Mouse (Mus musculus) heart, postnatal 36 days (tissue): Measurements from ENCODE around the gene Ccp110. TPM values are rescaled to one million over a fixed set of nuclear protein-coding genes. Genes with fewer than 3 reads are reported as not detected.

Experiments used
- DNase-seq, 2 experiments: peaks; one replicate each; pipeline ENCODE4 v3.0.0; 2021 to 2022
- intact Hi-C: fragments of 180-260 bp; cut with DNase I; formaldehyde crosslinking; loops from one replicate; pipeline ENCODE4 v1.15.1; 2025
- total RNA-seq, 2 experiments: library from RNA; stranded (reverse); gene quantifications; 2 replicates each; pipeline ENCODE4 v1.2.3; 2021

Ccp110 gene
- total RNA-seq = 1 to 10 TPM; 2.3 to 3.3 TPM

DNA sequence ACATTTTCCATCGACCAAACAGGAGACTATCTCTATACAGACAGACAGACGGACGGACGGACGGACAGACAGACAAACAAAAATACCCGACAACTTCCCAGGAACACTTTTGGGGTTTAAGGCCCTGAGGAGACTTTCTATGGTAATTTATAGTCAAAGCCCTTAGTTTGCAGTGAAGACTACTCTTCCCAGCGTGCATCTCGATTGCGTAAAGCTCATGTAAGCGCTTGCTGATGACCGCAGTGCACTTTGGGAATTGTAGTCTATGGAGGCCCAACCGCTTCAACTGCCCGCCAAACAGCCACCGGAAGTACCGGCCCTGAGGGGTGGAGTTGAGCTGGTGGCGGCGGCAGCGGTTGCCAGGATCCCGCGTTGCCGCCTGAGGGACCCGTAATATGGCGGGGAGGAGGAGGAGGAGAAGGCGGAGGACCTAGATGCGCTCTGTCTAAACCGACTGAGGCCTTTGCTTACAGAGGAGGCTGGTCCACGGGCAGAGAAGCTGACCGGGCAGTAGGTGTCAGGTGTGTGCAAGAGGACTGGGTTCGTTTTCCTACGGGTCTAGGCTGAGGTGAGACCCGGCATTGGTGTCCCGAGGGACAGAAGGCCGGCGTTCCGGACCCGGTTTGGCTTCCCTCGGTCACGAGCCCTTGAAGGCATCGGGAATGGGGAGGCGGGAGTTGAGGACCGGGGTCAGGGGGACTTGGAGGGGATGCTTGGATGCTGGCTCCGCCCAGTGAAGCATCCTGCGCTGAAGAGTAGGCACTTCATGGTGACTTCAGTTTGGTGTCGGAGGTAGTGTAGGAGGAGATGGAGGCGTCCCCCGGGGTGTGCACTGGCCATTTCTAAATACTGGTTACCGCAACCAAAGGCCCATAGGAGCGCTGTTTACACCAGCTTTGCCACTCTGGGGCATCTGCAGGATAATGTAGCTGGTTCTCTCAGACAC is at the start of gene Ccp110:
Ccp110 (plus strand) TSS at position 325 of the 946 bp plus-strand sequence.
- DNase-seq = peak; percentile 90
- intact Hi-C loops = no loop called here

DNA sequence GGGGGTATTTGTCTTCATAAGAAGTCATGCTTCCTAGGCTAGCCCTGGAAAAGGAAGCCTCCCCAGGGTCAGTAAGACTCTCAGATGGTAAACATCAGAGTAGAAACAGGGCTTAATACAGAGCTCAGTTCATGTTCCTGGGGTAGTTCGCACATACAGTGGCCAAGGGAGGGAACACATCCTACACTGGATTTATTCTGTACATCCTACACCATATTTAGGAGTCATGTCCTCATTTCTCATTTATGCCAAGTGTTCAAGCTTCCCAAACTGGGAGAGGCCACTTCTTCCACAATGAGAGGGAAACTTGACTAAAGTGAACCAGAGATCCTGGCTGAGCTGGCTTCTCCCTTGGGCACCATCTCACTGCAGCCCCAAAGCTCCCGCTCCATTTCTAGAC is 44.6 kb upstream of the Ccp110 start:
- no peak for DNase-seq
- intact Hi-C loops = no loop called here

DNA sequence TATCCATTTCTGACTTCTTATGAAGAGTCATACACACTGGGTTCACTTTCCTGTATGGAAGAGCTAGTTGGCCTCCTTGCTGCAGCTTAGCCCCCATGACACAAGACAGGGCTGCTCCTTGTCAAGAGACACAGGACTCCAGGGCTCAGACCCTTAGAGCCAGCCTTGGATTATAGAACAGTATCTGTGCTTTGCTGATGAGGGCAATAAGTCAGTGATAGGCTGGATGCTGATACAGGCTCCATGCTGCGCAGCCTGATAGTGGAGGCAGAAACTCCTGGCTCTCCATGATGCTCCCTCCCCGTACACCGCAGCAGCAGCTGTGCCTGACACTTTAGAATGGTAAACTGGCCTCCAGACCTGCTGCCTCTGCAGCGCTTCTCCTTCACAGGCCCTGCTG is 42.2 kb upstream of the Ccp110 start:
- intact Hi-C loops = no loop called here
- no peak for DNase-seq

DNA sequence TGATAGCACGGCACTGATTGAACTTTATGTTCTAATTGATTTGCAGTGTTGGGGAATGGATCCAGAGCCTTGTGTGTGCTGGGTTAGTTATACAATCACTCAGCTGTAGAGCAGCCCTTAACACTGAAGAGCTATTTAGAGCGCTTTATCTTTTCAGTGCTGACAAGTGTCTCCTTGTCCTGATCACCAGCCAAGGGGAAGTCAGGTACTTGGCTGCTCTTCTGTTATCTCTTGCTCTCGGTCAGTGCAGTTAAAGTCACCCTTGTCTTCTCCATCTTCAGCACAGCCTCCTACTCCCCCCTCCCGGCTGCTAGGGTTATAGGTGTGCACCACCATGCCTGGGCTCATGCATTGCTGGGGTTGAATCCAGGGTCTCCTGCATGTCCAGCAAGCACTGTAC is 35.5 kb upstream of the Ccp110 start:
- DNase-seq = peak; percentile 10 to 13
- intact Hi-C loops = no loop called here

DNA sequence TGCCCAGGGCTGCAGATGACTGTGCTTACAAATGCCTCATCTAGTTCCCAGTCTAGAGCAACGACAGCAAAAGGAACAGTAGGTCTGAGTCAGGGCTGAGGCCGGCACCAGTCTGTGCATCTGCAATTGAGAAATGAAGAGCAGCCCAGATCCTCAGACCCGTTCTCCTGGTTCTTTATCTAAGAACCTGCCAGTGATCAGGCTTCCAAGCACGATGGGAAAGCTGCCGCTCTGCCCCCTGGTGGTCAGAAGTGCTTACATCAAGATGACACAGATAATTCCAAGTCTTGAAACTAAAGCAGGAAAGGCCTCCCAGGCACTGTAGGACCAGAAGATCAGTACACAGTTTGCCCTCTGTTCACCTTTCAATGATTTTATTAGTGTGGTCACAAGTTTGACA is 24.2 kb upstream of the Ccp110 start:
- DNase-seq = peak; percentile 63 to 77
- intact Hi-C loops = loop anchor here (1.0 to 2.0 kb wide), 3 partner anchors 93 to 384 kb away; partner anchors contain the start of gene Syt17

DNA sequence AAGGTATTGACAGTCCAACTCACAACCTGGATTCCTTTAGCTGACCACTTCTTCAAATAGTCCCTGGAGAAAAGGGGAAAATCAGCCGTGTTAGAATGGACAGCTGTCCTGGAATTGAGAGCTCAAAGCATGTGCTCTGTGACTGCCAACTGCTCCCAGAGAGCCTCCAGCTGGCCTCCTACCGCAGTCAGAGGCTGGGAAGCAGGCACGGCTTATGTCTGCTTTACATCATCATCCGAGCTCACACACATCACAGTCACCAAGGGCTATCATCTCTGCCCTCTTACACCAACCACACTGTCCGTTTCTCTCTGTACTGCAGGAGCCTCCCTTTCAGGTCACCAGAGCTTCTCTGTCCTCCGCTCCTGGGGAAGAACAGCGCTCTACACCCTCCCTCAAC is 23.3 kb upstream of the Ccp110 start:
- DNase-seq = no peak
- intact Hi-C loops = loop anchor here (2.0 kb wide), 1 partner anchor 240 kb away; the partner anchor contains the start of gene Syt17

DNA sequence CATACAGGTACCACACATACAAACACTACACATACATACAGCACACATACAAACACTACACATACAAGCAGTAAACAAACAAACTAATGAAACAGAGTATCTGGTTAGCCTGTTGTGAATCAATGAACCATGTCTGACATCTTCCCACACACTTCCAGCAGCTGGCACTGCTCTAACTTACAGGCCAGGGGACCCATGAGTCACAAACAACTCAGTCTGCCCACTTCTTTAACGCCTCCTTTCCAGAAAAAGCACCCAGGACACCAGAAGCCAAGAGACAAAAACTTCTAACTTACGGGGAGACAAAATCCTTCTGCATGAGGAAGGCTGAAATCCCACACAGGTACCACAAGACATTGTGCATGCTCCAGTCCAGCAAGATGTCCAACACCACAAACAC is 21.1 kb upstream of the Ccp110 start:
- intact Hi-C loops = no loop called here
- no peak for DNase-seq

DNA sequence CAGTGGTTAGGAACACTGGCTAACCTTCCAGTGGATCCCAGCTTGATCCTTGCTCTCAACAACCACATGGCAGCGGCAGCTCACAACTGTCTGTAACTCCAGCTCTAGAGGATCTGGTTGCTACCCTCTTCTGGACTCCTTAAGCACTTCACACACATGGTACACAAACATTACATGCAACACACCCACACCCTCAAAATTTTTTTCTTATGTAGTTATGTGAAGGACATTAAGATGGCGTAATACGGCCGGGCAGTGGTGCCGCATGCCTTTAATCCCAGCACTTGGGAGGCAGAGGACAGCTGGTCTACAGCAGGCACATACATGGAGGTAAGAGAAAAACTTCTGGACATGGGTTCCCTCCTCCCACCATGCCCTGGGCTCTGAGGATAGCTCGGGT is 16.2 kb upstream of the Ccp110 start:
- intact Hi-C loops = no loop called here
- no peak for DNase-seq

DNA sequence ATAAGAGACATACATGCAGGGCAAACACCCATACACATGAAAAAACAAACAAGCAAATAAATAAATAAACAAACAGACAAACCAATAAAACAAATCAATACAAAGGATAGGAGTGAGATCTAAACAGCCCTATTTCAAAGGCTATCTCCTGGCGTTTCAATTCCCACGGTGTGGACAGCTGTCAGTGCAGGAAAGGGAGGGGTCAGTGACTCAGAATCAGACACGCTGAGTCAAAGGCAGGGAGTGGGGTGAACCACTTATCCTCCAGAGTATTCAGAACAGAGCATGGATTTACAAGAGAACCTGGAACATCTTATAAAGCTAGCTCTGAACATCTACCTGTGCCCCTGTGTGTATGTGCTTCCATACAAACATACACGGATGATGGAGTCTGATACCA is 15.2 kb upstream of the Ccp110 start:
- intact Hi-C loops = no loop called here

DNA sequence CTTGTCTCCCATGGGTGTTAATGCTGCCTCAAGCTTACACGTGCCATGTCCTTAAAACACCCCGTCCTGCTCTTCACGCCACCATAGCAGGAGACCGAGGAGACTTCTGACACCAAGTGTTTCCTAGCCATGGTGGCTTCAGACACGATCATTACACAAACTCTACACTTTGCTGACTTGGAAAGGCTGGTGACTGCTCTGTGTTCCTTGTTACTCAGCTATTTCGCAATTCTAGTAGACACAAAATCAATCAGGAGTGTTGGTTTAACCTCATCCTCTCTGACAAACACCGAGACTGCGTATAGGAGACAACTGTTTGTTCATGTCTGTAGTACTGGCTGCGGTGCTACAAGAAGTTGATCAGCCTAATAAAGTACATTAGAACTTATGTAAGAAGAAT is 13.5 kb upstream of the Ccp110 start:
- intact Hi-C loops = no loop called here
- DNase-seq = no peak

More for the DNA sequence above, 15.2 kb upstream of the Ccp110 start:
- DNase-seq = no peak

DNA sequence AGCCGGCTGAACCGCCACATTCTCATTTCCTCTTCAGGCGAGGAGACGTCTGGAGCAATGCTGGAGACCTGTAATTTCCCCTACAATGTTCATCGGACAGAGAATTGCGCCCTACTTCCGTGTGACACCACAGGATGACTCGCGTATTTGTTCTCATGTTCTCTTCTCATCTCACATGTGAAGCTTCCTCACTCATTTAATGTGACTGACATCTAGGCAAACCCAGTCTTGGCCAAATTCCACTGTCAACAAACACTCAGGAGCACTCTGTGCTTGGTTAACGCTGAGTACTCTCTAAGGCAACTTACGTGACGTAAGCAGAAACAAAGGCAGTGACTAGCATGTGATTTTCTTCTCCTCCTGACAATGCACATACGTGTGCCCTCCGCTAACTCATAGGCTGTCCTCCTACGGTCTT is 9.2 kb upstream of the Ccp110 start:
- intact Hi-C loops = loop anchor here (10.0 kb wide), 1 partner anchor 588 kb away; the partner anchor contains the start of gene Rps15a
- no peak for DNase-seq

DNA sequence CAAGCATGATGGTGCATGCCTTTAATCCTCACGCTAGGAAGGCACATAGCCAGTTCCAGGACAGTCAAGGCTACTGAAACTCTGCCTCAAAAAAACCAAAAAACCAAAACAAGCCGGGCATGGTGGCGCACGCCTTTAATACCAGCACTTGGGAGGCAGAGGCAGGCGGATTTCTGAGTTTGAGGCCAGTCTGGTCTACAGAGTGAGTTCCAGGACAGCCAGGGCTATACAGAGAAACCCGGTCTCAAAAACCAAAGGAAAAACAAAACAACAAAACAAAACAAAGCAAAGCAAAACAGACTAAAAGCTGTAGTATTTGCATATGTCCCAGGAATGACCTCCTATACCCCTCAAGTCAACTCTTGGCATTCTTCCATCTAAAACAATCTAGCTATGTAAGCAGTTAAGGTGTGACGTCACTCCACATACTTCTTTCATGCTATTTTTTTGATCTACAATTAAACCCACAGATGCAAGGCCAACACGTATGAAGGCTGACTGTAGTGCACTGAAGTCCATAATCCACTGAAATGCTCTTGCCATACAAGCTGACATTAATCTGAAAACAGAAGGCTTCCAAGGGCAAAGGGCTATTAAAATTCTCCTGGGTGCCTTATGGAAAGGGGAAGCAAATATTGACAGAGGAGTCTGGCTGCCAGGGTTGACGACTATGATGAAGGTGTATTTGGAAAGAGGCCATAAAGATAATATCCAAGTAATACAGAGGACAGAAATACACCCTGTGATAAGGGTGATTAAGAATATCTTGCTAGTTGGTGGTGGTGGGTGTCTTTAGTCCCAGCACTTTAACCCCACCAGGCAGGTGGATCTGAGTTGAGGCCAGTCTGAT is 8.1 kb upstream of the Ccp110 start:
- intact Hi-C loops = loop anchor here (10.0 kb wide), 1 partner anchor 589 kb away; the partner anchor contains the start of gene Rps15a
- DNase-seq = no peak

DNA sequence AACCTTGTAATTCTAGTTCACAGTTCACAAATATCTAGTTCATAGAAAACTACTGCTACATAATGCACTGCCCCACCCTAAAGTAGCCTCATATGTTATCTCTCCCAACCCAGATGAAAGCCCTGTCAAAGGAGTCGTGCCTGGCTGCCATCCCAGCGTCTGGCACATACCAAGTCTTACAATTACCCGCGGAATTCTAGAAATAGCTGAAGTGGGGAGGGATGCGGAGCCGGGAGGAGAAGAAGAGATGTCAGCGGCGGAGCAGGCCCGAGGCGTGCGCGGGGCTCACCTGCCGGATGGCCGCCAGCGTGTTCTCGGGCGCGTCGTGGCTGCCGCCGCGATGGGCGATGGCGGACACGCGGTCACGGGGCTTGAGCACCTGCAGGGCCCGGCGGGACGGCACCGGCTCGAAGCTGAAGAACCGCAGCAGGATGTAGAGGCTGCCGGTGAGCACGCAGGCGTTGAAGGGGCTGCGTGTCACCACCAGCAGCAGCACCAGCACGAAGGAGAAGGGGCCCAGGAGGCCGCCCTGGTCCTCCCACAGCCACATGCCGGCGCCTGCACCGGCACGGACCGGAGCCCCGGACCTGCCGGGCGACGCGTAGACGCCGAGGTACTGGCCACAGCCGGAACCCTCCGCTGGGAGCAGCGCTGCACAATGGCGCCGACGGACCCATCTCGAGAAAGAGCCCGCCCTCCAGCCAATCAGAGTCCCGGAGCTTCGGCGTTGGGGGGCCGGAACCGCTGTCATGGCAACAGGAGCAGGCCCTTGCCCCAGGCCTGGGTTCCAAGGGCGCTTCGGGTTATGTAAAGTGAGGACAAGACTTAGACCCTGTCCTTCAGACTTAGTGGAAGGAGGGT is 7.0 kb upstream of the Ccp110 start, which contains the start of gene Gde1:
Gde1 (minus strand) TSS at position 678 of the 861 bp plus-strand sequence.
- intact Hi-C loops = loop anchor here (10.0 kb wide), 1 partner anchor 591 kb away; the partner anchor contains the start of gene Rps15a
- DNase-seq = peak; percentile 89

DNA sequence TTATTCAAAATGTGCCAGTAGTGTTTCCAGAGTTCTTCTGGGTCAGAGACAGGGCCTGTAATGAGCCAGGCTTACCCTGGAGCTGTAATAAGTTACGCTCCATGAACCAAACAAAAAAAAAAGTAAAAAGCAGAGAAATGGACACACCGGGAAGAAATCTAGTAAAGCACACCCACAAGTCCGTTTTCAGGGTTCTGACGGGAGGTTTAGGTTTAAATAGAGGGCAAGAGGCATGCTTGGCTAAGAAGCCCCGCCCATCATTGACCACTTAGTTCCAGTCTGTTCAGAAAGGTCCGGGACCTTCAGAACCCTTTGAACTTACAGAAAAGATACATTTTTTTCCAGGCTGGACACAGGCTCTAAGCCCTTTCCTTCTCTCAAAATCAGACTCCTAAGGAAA is 6.3 kb upstream of the Ccp110 start:
- DNase-seq = no peak
- intact Hi-C loops = loop anchor here (10.0 kb wide), 1 partner anchor 591 kb away; the partner anchor contains the start of gene Rps15a

DNA sequence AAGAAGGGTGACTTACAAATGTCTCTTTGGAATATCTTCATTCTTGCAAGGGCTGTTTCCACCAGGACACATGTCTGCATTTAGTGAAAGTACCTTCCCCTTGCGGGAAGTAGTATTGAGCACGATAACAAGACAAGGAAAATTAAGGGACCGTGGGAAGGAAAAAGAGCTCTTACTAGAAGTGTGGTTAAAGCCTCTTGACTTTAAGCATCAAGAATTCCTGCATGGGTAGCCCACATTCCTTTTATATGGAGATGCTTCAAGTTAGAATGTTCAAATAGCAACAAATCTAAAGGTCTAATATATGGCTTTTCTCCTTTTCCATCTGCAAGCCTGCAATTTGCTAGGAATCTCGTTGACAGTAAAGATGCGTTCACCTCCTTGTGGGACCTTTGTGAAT is 5.9 kb upstream of the Ccp110 start:
- DNase-seq = no peak
- intact Hi-C loops = loop anchor here (10.0 kb wide), 1 partner anchor 592 kb away; the partner anchor contains the start of gene Rps15a

DNA sequence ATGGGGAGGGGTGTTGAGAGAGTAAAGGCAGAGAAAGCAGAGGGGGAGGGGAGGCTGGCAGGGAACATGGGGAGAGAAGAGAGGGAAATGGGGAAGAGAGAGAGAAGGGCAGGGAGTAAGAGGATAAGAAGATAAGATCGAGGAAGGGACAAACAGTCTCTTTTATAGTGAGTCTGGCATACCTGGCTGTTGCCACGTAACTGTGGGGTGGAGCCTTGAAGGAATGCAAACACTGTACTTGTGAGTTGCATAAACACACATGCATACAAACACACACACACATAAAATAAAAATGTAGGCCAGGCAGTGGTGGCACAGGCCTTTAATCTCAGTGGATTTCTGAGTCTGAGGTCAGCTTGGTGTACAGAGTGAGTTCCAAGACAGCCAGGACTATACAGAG is 5.1 kb upstream of the Ccp110 start:
- intact Hi-C loops = loop anchor here (10.0 kb wide), 1 partner anchor 592 kb away; the partner anchor contains the start of gene Rps15a
- no peak for DNase-seq

DNA sequence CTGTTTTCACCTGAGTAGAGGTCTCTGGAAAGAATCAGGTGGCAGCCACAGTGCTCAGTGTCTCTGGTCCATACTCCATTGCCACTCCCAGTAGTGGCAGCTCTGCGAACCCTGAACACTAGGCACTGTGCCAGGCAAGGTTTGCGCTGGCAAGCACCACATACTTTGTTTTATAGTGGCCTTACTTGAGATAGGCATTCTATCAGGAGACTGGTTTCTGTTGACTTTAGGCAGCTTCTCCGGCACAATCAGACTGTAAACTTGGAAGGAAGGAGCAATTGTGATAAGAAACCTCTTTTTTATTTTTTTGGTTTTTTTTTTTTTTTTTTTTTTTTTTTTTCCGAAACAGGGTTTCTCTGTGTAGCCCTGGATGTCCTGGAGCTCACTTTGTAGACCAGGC is 4.3 kb upstream of the Ccp110 start:
- intact Hi-C loops = loop anchor here (10.0 kb wide), 1 partner anchor 593 kb away; the partner anchor contains the start of gene Rps15a
- no peak for DNase-seq

DNA sequence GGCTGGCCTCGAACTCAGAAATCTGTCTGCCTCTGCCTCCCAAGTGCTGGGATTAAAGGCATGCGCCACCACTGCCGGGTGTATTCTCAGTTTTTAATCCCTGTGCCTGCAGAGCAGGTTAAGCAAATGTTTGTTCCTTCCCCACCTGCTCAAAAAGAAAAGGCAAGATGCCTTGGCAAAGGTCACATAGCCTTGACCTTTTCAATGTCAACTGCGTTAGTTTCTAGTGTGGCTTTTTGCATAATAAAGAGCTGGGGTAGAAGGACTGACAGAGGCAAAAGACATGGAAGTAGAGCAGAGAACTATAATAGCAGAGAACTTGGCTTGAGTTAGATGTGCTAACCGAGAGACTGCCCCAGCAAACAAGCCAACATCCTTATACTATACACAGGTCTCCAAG is 1.6 kb upstream of the Ccp110 start:
- no peak for DNase-seq
- intact Hi-C loops = no loop called here

DNA sequence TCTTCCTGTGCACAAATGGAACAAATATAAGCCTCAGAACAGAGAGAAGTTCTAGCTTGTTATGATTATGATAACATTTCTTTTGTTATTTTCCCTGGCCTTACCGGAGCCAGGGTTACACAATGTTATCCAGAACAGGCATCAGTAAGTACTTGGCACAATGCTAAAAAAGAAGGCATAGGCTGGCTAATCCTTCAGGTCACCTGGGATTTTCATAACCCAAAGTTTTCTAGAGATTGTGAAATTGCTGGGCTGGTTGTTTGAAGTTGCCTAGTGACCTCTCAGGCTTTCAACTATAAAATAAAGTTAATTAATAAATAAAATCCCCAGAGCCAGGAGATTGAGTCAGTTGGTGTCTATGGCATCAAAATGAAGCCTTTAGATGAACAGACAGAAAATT is 2.5 kb downstream of the Ccp110 start:
- intact Hi-C loops = loop anchor here (2.0 kb wide), 1 partner anchor 24 kb away; no protein-coding TSS in a partner anchor
- no peak for DNase-seq

DNA sequence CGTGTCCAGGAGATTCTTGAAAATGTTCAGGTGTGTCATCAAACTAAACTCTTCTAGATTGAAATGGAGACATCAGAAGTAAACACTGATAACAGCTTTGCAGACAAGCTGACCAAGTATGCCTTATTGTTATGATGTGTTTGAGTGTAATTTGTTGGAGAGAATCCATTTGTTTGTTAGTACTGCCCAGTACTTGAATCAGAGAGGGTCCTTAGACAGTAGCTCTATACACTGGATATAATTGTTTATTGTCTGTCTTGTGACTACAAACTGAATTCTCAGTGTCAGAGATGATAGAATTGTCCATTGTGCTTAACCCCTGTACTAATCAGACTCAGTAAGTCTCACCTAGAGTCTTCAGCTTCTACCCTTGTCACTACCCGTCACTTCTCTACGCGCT is 5.7 kb downstream of the Ccp110 start:
- intact Hi-C loops = no loop called here
- DNase-seq = no peak
